Mouse (Mus musculus): ENCODE data around the gene Agap3. TPM values are rescaled to one million over a fixed set of nuclear protein-coding genes. Genes with fewer than 3 reads are reported as not detected.
A peak's percentile ranks its signal among the peaks of the same experiment; 100 is the strongest.

Agap3 gene
- 41.3 and 42.8 TPM in 2 replicates for polyA plus RNA-seq (2015; fragmentation: Nextera tagmentation; extraction: Ambion mirVana)

- Histone ChIP-seq H3K4me3 (peak within 1 kb of the TSS; percentile 80), H3K4me2 (peak within 1 kb of the TSS; percentile 91), H3K27me3 (no peaks in the 10 kb centered on the region), H3K9ac (peak within 1 kb of the TSS; percentile 81), H3K27ac (peak within 1 kb of the TSS; percentile 90), H3K4me1 (peaks cover 52% of the 10 kb centered on the region), H3K36me3 (no peaks in the 10 kb centered on the region), H3K9me3 (no peaks in the 10 kb centered on the region)
- under 1% methylated on average over 73 of the region's 85 CpGs for WGBS
- ATAC-seq (ENCODE audit: borderline replicate concordance, extremely low read depth, low FRiP score, low TSS enrichment): peak; percentile 56
Measured at GRCm38 (mm10) chr5:24452030-24452690, at the start of gene Agap3. Gene Agap3, plus strand, starts transcription at chr5:24452177.

- 84% methylated on average over 6 of the region's 6 CpGs for WGBS
- Histone ChIP-seq H3K27me3 (no peaks in the 10 kb centered on the region), H3K4me2 (no peak overlapping the region), H3K4me3 (no peak overlapping the region), H3K9me3 (no peaks in the 10 kb centered on the region), H3K4me1 (no peaks in the 10 kb centered on the region), H3K9ac (no peak overlapping the region), H3K36me3 (peaks cover 17% of the 10 kb centered on the region; the same call in 1 of the 2 replicates), H3K27ac (no peak overlapping the region)
- no peak for ATAC-seq (ENCODE audit: borderline replicate concordance, extremely low read depth, low FRiP score, low TSS enrichment)
Measured at GRCm38 (mm10) chr5:24404594-24405360, 47.2 kb upstream of the Agap3 start.

- H3K4me1 ChIP-seq: no peaks in the 10 kb centered on the region
- H3K4me3 ChIP-seq: no peak overlapping the region
- 50% methylated on average over 3 of the region's 3 CpGs for WGBS
- H3K9me3 ChIP-seq: no peaks in the 10 kb centered on the region
- ATAC-seq (ENCODE audit: borderline replicate concordance, extremely low read depth, low FRiP score, low TSS enrichment): no peak
- peaks cover 16% of the 10 kb centered on the region; the same call in 1 of the 2 replicates for H3K36me3 ChIP-seq
- no peak overlapping the region for H3K9ac ChIP-seq
- H3K27ac ChIP-seq: no peak overlapping the region
- H3K27me3 ChIP-seq: no peaks in the 10 kb centered on the region
- no peak overlapping the region for H3K4me2 ChIP-seq
Measured at GRCm38 (mm10) chr5:24405389-24405876, 46.5 kb upstream of the Agap3 start.

- Histone ChIP-seq H3K27me3 (no peaks in the 10 kb centered on the region), H3K9ac (no peak overlapping the region), H3K4me3 (no peak overlapping the region), H3K9me3 (no peaks in the 10 kb centered on the region), H3K4me2 (no peak overlapping the region), H3K4me1 (no peaks in the 10 kb centered on the region), H3K36me3 (no peaks in the 10 kb centered on the region), H3K27ac (no peak overlapping the region)
- ATAC-seq (ENCODE audit: borderline replicate concordance, extremely low read depth, low FRiP score, low TSS enrichment): no peak
- WGBS: 83% methylated on average over 13 of the region's 13 CpGs
Measured at GRCm38 (mm10) chr5:24408651-24409050, 43.3 kb upstream of the Agap3 start.

GRCm38 (mm10) chr5:24409466-24409865 is 42.5 kb upstream of the Agap3 start:
- no peaks in the 10 kb centered on the region for H3K9me3 ChIP-seq
- H3K27me3 ChIP-seq: no peaks in the 10 kb centered on the region
- no peak overlapping the region for H3K4me2 ChIP-seq
- H3K9ac ChIP-seq: no peak overlapping the region
- H3K4me3 ChIP-seq: no peak overlapping the region
- 71% methylated on average over 2 of the region's 2 CpGs for WGBS
- H3K27ac ChIP-seq: no peak overlapping the region
- H3K4me1 ChIP-seq: no peaks in the 10 kb centered on the region
- no peaks in the 10 kb centered on the region for H3K36me3 ChIP-seq
- ATAC-seq (ENCODE audit: borderline replicate concordance, extremely low read depth, low FRiP score, low TSS enrichment): no peak

- H3K4me1 ChIP-seq: peaks cover 4% of the 10 kb centered on the region; the same call in 1 of the 2 replicates
- H3K4me2 ChIP-seq: no peak overlapping the region
- WGBS: 85% methylated on average over 2 of the region's 2 CpGs
- H3K27me3 ChIP-seq: no peaks in the 10 kb centered on the region
- no peak overlapping the region for H3K27ac ChIP-seq
- ATAC-seq (ENCODE audit: borderline replicate concordance, extremely low read depth, low FRiP score, low TSS enrichment): no peak
- H3K36me3 ChIP-seq: no peaks in the 10 kb centered on the region
- no peak overlapping the region for H3K9ac ChIP-seq
- no peaks in the 10 kb centered on the region for H3K9me3 ChIP-seq
- no peak overlapping the region for H3K4me3 ChIP-seq
Measured at GRCm38 (mm10) chr5:24412063-24412462, 39.9 kb upstream of the Agap3 start.

GRCm38 (mm10) chr5:24413042-24413693 is 38.8 kb upstream of the Agap3 start, which contains the start of gene Asic3:
Gene Asic3, plus strand, starts transcription at chr5:24413392.
- Histone ChIP-seq H3K9me3 (no peaks in the 10 kb centered on the region), H3K27ac (no peak within 1 kb of the TSS), H3K4me2 (no peak within 1 kb of the TSS), H3K4me3 (no peak within 1 kb of the TSS), H3K27me3 (no peaks in the 10 kb centered on the region), H3K9ac (no peak within 1 kb of the TSS), H3K4me1 (peaks cover 4% of the 10 kb centered on the region; the same call in 1 of the 2 replicates), H3K36me3 (no peaks in the 10 kb centered on the region)
- ATAC-seq (ENCODE audit: borderline replicate concordance, extremely low read depth, low FRiP score, low TSS enrichment): no peak
- 32% methylated on average over 11 of the region's 11 CpGs for WGBS

GRCm38 (mm10) chr5:24413938-24414337 is 38.0 kb upstream of the Agap3 start:
- H3K36me3 ChIP-seq: peaks cover 1% of the 10 kb centered on the region; the same call in 1 of the 2 replicates
- H3K4me2 ChIP-seq: no peak overlapping the region
- H3K4me3 ChIP-seq: no peak overlapping the region
- H3K9ac ChIP-seq: no peak overlapping the region
- no peaks in the 10 kb centered on the region for H3K27me3 ChIP-seq
- 71% methylated on average over 13 of the region's 13 CpGs for WGBS
- no peak overlapping the region for H3K27ac ChIP-seq
- H3K9me3 ChIP-seq: no peaks in the 10 kb centered on the region
- peaks cover 4% of the 10 kb centered on the region; the same call in 1 of the 2 replicates for H3K4me1 ChIP-seq
- no peak for ATAC-seq (ENCODE audit: borderline replicate concordance, extremely low read depth, low FRiP score, low TSS enrichment)

- ATAC-seq (ENCODE audit: borderline replicate concordance, extremely low read depth, low FRiP score, low TSS enrichment): peak; percentile 73
- peaks cover 4% of the 10 kb centered on the region; the same call in 1 of the 2 replicates for H3K4me1 ChIP-seq
- no peak overlapping the region; the same call in 1 of the 2 replicates for H3K4me2 ChIP-seq
- peaks cover 13% of the 10 kb centered on the region for H3K36me3 ChIP-seq
- WGBS: 1% methylated on average over 21 of the region's 21 CpGs
- H3K27me3 ChIP-seq: no peaks in the 10 kb centered on the region
- H3K4me3 ChIP-seq: no peak overlapping the region
- no peaks in the 10 kb centered on the region for H3K9me3 ChIP-seq
- H3K27ac ChIP-seq: no peak overlapping the region
- H3K9ac ChIP-seq: no peak overlapping the region
Measured at GRCm38 (mm10) chr5:24416222-24416736, 35.7 kb upstream of the Agap3 start.

- H3K27ac ChIP-seq: no peak overlapping the region
- 84% methylated on average over 10 of the region's 10 CpGs for WGBS
- H3K27me3 ChIP-seq: no peaks in the 10 kb centered on the region
- ATAC-seq (ENCODE audit: borderline replicate concordance, extremely low read depth, low FRiP score, low TSS enrichment): no peak
- H3K4me2 ChIP-seq: no peak overlapping the region
- H3K4me3 ChIP-seq: no peak overlapping the region
- H3K9me3 ChIP-seq: no peaks in the 10 kb centered on the region
- H3K4me1 ChIP-seq: peaks cover 9% of the 10 kb centered on the region
- no peak overlapping the region for H3K9ac ChIP-seq
- H3K36me3 ChIP-seq: peaks cover 13% of the 10 kb centered on the region
Measured at GRCm38 (mm10) chr5:24417587-24417986, 34.4 kb upstream of the Agap3 start.

- peaks cover 24% of the 10 kb centered on the region for H3K4me1 ChIP-seq
- H3K27ac ChIP-seq: no peak overlapping the region
- H3K9me3 ChIP-seq: no peaks in the 10 kb centered on the region
- no peak for ATAC-seq (ENCODE audit: borderline replicate concordance, extremely low read depth, low FRiP score, low TSS enrichment)
- H3K4me2 ChIP-seq: no peak overlapping the region
- H3K36me3 ChIP-seq: peaks cover 13% of the 10 kb centered on the region
- WGBS: 84% methylated on average over 9 of the region's 9 CpGs
- no peak overlapping the region for H3K4me3 ChIP-seq
- no peak overlapping the region for H3K9ac ChIP-seq
- no peaks in the 10 kb centered on the region for H3K27me3 ChIP-seq
Measured at GRCm38 (mm10) chr5:24420381-24420780, 31.6 kb upstream of the Agap3 start.
